Mouse (Mus musculus): ENCODE measurements around the gene Wfs1.

DNA sequence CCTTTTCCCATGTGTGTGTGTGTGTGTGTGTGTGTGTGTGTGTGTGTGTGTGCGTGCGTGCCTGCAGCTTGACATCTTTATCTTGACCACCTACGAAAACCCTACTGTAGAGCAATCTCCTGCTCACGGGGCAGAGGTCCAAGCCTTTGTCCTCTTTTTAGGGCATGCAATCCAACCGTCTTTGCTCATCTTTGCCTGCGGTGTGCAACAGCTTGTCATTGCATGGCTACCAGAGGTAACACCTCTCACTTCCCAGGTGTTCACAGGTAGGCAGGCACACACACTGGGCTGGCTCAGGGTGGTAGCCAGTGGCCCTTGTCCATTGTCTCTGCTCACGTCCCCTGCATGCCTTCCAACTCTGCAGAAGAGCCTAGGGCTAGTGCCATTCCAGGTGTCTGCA is 71.0 kb downstream of the Wfs1 start:
- no peak for TF ChIP-seq POLR2A (IDR thresholded peaks at IDR 0.05; ENCODE audit: low read depth, low read length)
- no peak for TF ChIP-seq CTCF (IDR thresholded peaks at IDR 0.05; ENCODE audit: extremely low read depth, insufficient read length, insufficient replicate concordance, low read depth, low read length)

All from small intestine, adult 2 months (tissue).